Mouse (Mus musculus) lung, embryonic 15.5 days (tissue): Measurements from ENCODE around the gene Ptpn1. TPM values are rescaled to one million over a fixed set of nuclear protein-coding genes. Genes with fewer than 3 reads are reported as not detected.
A peak's percentile ranks its signal among the peaks of the same experiment; 100 is the strongest.

Experiments
- ATAC-seq: fragments of 200-750 bp; cut with Nextera tagmentation; 2 replicates; pipeline ENCODE4 v1.8.0; 2017; ENCODE audit warnings: moderate number of reproducible peaks, borderline replicate concordance; ENCODE audit not compliant: low FRiP score, low TSS enrichment; ENCODE audit errors: extremely low read depth
- H3K27ac ChIP-seq: fragments of 300-500 bp; sonication (generic); 2 replicates; pipeline ENCODE4 v1.5.1; 2015; ENCODE audit warnings: moderate library complexity, mild to moderate bottlenecking, inconsistent platforms
- H3K27me3 ChIP-seq: fragments of 300-500 bp; sonication (generic); 2 replicates; pipeline ENCODE4 v1.6.1; 2015; ENCODE audit warnings: inconsistent platforms
- H3K36me3 ChIP-seq: fragments of 300-500 bp; sonication (generic); 2 replicates; pipeline ENCODE4 v1.6.1; 2015; ENCODE audit warnings: inconsistent platforms
- H3K4me1 ChIP-seq: fragments of 300-500 bp; sonication (generic); 2 replicates; pipeline ENCODE4 v1.6.1; 2015; ENCODE audit warnings: inconsistent platforms
- H3K4me2 ChIP-seq: fragments of 300-500 bp; sonication (generic); 2 replicates; pipeline ENCODE4 v1.6.1; 2015; ENCODE audit warnings: inconsistent platforms, mild to moderate bottlenecking, moderate library complexity
- H3K4me3 ChIP-seq: fragments of 300-500 bp; sonication (generic); 2 replicates; pipeline ENCODE4 v1.5.1; 2015; ENCODE audit warnings: mild to moderate bottlenecking, inconsistent platforms
- H3K9ac ChIP-seq: fragments of 300-500 bp; sonication (generic); 2 replicates; pipeline ENCODE4 v1.6.1; 2015; ENCODE audit warnings: inconsistent platforms
- H3K9me3 ChIP-seq: fragments of 300-500 bp; sonication (generic); 2 replicates; pipeline ENCODE4 v1.6.1; 2016; ENCODE audit warnings: inconsistent platforms
- WGBS: fragments of 180-500 bp; shearing (Covaris S2); methylation state at CpG from one replicate; pipeline ENCODE4 v1.1.7; 2015; 5-methylcytosine and 5-hydroxymethylcytosine counted together
- polyA plus RNA-seq: library from polyadenylated mRNA; unstranded; fragments of >200 nt; fragmentation: Nextera tagmentation; extraction: Ambion mirVana; gene quantifications from 2 replicates; pipeline ENCODE4 v1.2.1, GENCODE M21; 2015

Ptpn1 gene
- polyA plus RNA-seq = 65.8 and 74.4 TPM in 2 replicates

- Histone ChIP-seq H3K36me3 (no peaks in the 10 kb centered on the region), H3K9ac (peak within 1 kb of the TSS; percentile 83), H3K4me1 (peaks cover 42% of the 10 kb centered on the region), H3K27ac (peak within 1 kb of the TSS; percentile 81), H3K4me3 (peak within 1 kb of the TSS; percentile 91), H3K4me2 (peak within 1 kb of the TSS; percentile 76), H3K27me3 (no peaks in the 10 kb centered on the region), H3K9me3 (no peaks in the 10 kb centered on the region)
- peak; percentile 96 for ATAC-seq
- WGBS = under 1% methylated on average over 92 of the region's 99 CpGs
Measured at GRCm38 (mm10) chr2:167931985-167932726, at the start of gene Ptpn1. TSS of gene Ptpn1 (plus strand) at chr2:167932057.

- Histone ChIP-seq H3K27me3 (no peaks in the 10 kb centered on the region), H3K9ac (no peak overlapping the region)
- 41% methylated on average over 7 of the region's 7 CpGs for WGBS
Measured at GRCm38 (mm10) chr2:167886485-167886884, 45.4 kb upstream of the Ptpn1 start.

DNA sequence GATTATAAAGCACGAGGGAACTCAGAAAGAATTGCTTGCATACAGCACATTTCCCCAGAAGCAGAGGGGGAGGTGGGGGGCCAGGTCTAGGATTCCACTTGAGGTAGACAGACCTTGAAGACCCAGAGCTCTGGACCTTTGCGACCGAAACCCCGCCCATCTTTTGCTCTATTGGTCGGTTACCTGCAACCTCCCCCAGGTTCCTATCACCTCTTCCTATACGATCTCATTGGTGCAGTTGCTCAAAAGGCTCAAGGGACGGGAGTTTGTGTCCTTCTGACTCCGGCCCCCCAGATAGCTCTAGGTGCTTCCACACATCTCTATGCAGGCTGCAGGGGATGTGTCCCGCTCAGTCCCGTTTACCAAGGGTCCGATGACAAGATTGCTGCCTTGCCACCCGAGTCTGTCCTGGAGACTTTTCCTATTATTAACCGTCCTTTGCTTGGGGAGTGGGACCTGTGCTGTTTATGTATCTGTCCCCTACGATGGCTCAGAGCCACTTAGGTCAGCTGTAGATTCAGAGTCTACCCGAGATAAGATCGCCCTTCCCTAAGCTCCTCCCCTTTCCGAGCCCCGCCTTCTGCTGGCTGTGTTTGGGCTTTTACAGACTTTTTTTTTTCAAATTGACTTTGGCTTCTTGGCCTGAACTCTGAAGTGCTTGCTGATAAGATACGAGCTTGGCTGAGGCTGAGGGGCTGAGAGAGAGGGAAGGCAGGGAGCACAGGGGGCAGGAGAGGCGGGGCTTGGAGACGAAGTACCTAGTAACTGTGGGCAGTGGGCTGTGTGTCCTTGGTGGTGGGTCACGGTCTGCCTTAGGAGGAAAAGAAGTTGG lies 44.1 kb upstream of the Ptpn1 start:
- Histone ChIP-seq H3K36me3 (no peaks in the 10 kb centered on the region), H3K4me1 (peaks cover 44% of the 10 kb centered on the region), H3K27ac (peak overlapping the region; percentile 77), H3K9me3 (no peaks in the 10 kb centered on the region), H3K27me3 (no peaks in the 10 kb centered on the region), H3K9ac (no peak overlapping the region), H3K4me2 (peak overlapping the region; percentile 56), H3K4me3 (peak overlapping the region; percentile 24)
- ATAC-seq = peak; percentile 55; the same call in 1 of the 2 replicates
- WGBS = 5% methylated on average over 22 of the region's 22 CpGs

More at GRCm38 (mm10) chr2:167886485-167886884, 45.4 kb upstream of the Ptpn1 start:
- no peak overlapping the region for H3K4me2 ChIP-seq
- no peak overlapping the region for H3K4me3 ChIP-seq
- H3K27ac ChIP-seq = peak overlapping the region; percentile 77
- ATAC-seq = no peak
- H3K36me3 ChIP-seq = no peaks in the 10 kb centered on the region
- H3K9me3 ChIP-seq = no peaks in the 10 kb centered on the region; the same call in 1 of the 2 replicates
- H3K4me1 ChIP-seq = peaks cover 38% of the 10 kb centered on the region

DNA sequence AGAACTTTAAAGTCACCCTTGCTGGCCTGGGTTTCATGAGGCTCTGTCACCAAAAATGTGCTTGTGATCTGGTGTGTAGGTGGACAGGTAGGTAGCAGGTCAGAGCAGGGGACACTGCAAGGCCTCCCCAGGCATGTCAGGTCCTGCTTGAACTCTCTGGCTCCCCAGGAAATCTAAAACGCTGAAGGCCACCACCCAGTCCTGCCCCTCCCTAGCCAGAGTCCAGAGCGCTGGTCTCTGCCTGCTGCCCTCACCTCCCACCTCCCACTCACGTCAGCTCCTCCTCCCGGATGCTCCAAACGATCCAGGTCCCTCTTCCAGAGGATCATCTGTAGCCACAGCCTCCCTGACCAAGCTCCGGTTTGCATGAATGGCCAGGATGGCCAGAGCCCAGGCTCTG lies 43.0 kb upstream of the Ptpn1 start:
- Histone ChIP-seq H3K27me3 (no peaks in the 10 kb centered on the region), H3K27ac (peak overlapping the region; percentile 77; the same call in 1 of the 2 replicates), H3K9ac (no peak overlapping the region), H3K4me3 (no peak overlapping the region), H3K4me2 (no peak overlapping the region), H3K36me3 (no peaks in the 10 kb centered on the region), H3K9me3 (no peaks in the 10 kb centered on the region), H3K4me1 (peaks cover 50% of the 10 kb centered on the region)
- no peak for ATAC-seq
- 52% methylated on average over 6 of the region's 6 CpGs for WGBS

DNA sequence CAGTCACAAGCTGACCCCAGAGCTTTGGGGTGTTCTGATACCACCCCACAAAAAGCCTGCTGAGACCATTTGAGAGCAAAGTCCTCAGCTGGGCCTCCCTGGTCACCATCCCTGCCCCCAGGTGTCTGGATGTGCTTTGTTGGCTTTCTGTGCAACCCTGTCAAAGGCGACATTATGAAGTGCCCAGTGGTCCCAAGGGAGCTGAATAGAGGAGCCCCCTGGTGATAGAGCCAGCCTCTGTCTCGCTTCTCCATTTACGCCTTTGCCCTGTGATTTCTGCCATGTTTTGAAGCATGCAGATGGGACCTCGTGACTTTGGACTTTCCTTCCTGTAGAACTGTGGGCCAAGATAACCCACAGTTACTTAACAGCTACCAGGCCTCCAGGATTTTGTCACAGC lies 42.0 kb upstream of the Ptpn1 start:
- H3K4me3 ChIP-seq = no peak overlapping the region
- H3K9me3 ChIP-seq = no peaks in the 10 kb centered on the region
- H3K4me1 ChIP-seq = peaks cover 57% of the 10 kb centered on the region
- no peaks in the 10 kb centered on the region for H3K27me3 ChIP-seq
- ATAC-seq = no peak
- no peak overlapping the region for H3K4me2 ChIP-seq
- H3K27ac ChIP-seq = no peak overlapping the region
- H3K36me3 ChIP-seq = no peaks in the 10 kb centered on the region
- H3K9ac ChIP-seq = no peak overlapping the region
- 69% methylated on average over 4 of the region's 4 CpGs for WGBS

DNA sequence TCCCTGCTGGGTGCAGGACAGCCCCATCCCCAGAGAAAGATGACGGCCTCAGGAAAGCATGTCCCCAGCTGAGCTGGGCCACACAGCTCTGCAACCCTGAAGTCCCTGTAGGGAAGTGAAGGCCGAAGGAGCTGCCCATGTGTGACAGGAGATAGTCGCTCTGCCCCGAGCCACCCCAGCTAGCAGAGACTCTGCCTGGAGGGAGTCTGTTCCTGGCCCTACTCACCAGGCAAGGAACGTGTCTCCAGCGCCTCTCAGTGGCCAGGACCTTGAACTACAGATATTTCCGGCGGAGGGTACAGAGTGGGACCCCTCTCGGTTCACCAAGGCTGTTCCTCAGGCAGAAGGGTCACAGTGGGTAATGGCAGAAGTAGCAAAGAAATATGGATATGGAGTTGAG lies 39.9 kb upstream of the Ptpn1 start:
- no peaks in the 10 kb centered on the region for H3K36me3 ChIP-seq
- peak; percentile 38 for ATAC-seq
- no peaks in the 10 kb centered on the region for H3K9me3 ChIP-seq
- H3K4me2 ChIP-seq = no peak overlapping the region
- H3K4me3 ChIP-seq = no peak overlapping the region
- 16% methylated on average over 9 of the region's 9 CpGs for WGBS
- H3K4me1 ChIP-seq = peaks cover 49% of the 10 kb centered on the region
- H3K9ac ChIP-seq = no peak overlapping the region
- H3K27ac ChIP-seq = peak overlapping the region; percentile 42; the same call in 1 of the 2 replicates
- H3K27me3 ChIP-seq = peaks cover 3% of the 10 kb centered on the region; the same call in 1 of the 2 replicates

DNA sequence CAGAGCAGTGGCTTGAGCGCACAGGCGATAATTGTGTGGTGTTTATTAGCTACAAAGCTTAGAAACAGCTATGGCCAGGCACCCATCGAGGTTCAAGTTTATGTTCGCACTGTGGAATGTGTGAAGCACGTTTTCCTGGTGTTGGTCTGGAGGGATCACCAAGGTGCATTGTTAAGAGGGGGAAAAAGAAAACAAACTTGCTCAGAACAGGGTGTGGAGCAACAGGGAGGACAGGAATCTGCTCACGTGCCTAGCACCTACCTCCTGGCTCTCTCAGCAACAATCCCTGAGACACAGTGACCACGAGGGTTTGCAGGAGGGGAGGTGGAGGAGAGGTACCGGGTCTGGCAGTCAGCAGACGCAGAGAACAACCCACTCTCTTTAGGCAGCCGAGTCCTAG lies 38.2 kb upstream of the Ptpn1 start:
- no peak overlapping the region for H3K4me2 ChIP-seq
- peaks cover 32% of the 10 kb centered on the region for H3K4me1 ChIP-seq

DNA sequence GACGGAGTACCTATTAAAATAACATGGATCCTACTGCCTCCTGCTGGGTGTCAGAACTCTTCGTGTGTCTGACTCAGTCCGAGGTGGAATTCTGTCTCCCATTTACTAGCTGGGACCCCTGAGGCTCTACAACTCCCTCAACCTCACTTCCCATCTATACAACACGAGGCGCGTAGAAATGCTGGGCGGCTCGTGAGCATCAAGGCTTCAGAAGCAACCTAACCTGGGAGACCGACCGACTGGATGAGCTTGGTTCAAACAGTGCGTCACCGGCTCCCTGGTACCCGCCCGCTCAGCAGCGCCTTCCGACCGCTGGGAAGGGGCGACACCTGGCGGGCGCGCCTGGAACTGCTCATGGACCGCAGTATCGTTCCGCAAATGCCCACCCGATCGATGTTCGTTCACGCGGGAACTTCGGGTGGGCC lies 36.9 kb upstream of the Ptpn1 start:
- Histone ChIP-seq H3K27me3 (peaks cover 9% of the 10 kb centered on the region), H3K4me1 (peaks cover 31% of the 10 kb centered on the region), H3K9ac (no peak overlapping the region), H3K4me3 (peak overlapping the region; percentile 18; the same call in 1 of the 2 replicates), H3K27ac (no peak overlapping the region), H3K9me3 (no peaks in the 10 kb centered on the region), H3K4me2 (peak overlapping the region; percentile 54), H3K36me3 (no peaks in the 10 kb centered on the region)
- under 1% methylated on average over 30 of the region's 30 CpGs for WGBS
- peak; percentile 47; the same call in 1 of the 2 replicates for ATAC-seq

More for the DNA sequence above, 38.2 kb upstream of the Ptpn1 start:
- Histone ChIP-seq H3K27me3 (peaks cover 3% of the 10 kb centered on the region; the same call in 1 of the 2 replicates), H3K9me3 (no peaks in the 10 kb centered on the region), H3K36me3 (no peaks in the 10 kb centered on the region), H3K4me3 (no peak overlapping the region), H3K9ac (no peak overlapping the region), H3K27ac (peak overlapping the region; percentile 35; the same call in 1 of the 2 replicates)
- WGBS = 48% methylated on average over 10 of the region's 10 CpGs
- no peak for ATAC-seq

GRCm38 (mm10) chr2:167897896-167898295 lies 34.0 kb upstream of the Ptpn1 start:
- H3K27ac ChIP-seq = no peak overlapping the region
- peaks cover 12% of the 10 kb centered on the region for H3K27me3 ChIP-seq
- H3K36me3 ChIP-seq = no peaks in the 10 kb centered on the region
- no peak overlapping the region for H3K4me2 ChIP-seq
- no peak overlapping the region for H3K9ac ChIP-seq
- no peak for ATAC-seq
- H3K4me3 ChIP-seq = no peak overlapping the region
- H3K4me1 ChIP-seq = peaks cover 26% of the 10 kb centered on the region
- no peaks in the 10 kb centered on the region for H3K9me3 ChIP-seq
- 74% methylated on average over 8 of the region's 8 CpGs for WGBS

DNA sequence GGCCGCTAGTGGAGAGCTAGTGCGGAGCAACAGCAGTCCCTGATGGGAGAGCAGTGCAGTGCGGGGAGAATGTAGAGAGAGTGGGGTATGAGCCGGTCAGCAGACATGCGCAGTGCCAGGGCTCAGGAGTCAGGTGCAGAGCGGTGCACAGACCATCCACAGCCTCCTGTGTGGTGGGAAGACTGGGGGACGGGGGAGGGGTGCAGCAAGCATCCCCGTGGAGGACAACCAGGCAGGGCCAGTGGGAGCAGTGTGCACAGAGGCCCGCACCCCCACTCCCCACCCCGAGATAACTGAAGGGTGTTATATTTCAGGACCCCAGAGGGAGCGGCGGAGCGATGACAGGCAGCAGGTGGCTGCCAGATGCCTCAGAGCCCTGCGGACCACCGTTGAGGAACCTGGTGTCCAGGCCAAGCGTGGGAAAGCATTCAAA lies 31.9 kb upstream of the Ptpn1 start:
- H3K27me3 ChIP-seq = peaks cover 12% of the 10 kb centered on the region
- no peak overlapping the region for H3K4me2 ChIP-seq
- peaks cover 15% of the 10 kb centered on the region; the same call in 1 of the 2 replicates for H3K4me1 ChIP-seq
- H3K9me3 ChIP-seq = no peaks in the 10 kb centered on the region
- no peak overlapping the region for H3K4me3 ChIP-seq
- ATAC-seq = 0 out of 2 replicates have a peak, but pooled peaks have one; percentile 2
- H3K27ac ChIP-seq = no peak overlapping the region
- WGBS = 9% methylated on average over 16 of the region's 16 CpGs
- H3K9ac ChIP-seq = no peak overlapping the region
- H3K36me3 ChIP-seq = no peaks in the 10 kb centered on the region

DNA sequence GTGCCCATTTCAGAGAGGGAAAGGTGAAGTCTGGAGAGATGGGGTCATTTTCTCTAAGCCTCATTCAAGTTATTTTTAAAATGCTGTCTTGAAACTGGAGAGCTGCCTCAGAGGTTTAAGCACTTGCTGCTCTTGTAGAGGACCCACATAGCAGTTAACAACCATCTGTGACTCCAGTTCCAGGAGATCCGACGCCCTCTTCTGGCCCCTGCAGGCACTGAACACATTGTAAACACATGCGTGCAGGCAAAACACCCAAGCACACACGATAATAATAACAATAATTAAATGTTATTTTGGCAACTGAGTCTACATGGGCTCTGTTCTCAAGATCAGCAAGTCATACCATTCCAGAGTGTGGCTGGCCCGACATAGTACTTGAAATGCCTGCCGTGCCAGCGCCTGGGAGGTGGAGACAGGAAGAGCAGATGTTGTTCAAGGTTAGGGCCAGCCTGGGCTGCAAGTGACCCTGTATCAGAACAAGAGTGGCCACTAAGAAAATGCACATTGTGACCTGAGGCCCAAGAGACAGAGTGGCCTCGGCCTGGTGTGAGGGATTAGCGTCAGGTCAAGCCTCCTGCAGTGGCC lies 29.6 kb upstream of the Ptpn1 start:
- 49% methylated on average over 9 of the region's 9 CpGs for WGBS
- Histone ChIP-seq H3K4me1 (peaks cover 14% of the 10 kb centered on the region; the same call in 1 of the 2 replicates), H3K36me3 (no peaks in the 10 kb centered on the region), H3K27me3 (peaks cover 9% of the 10 kb centered on the region), H3K4me2 (no peak overlapping the region), H3K9me3 (no peaks in the 10 kb centered on the region), H3K9ac (no peak overlapping the region), H3K27ac (no peak overlapping the region), H3K4me3 (no peak overlapping the region)
- no peak for ATAC-seq
